Mouse (Mus musculus) right cerebral cortex, adult 18-20 months (tissue): ENCODE measurements around the gene Dhx29.

Experiments used
- DNase-seq: peaks from one replicate; pipeline ENCODE4 v3.0.0; 2022; ENCODE audit warnings: mixed read lengths

The Dhx29 gene

DNA sequence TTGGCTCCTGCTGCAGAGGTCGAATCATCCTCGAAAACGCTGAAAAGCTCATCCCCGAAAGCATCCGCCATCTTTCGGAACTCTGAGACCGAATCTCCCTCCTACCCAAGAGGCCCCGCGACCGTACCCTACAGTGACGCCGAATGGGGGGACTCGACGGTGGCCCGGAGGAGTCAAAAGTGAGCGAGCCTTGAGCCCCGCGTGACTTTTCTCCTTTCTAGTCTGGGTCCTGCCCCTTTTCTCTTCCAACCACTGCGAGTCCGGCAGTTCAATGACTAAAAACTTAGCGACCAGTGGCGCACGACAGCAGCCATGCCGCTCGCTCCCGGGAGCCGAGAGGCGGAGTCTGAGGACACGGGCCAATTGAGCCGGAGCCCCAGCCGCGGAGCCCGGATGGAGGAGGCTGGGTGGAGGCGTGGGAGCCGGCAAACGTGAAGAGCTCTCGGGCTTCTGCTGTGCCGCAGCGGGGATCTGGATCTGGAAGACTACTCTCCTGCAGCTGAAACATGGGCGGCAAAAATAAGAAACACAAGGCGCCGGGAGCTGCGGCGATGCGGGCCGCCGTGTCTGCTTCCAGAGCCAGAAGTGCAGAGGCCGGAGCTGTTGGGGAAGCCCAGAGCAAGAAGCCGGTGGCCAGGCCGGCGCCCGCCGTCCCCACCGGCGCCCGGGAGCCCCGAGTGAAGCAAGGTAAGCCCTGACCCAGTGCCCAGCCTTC is at the start of gene Dhx29, which contains the start of gene Mtrex:
TSS of gene Dhx29 (plus strand) at position 168 of the 715 bp plus-strand sequence.
TSS of gene Mtrex (minus strand) at position 112 of the 715 bp plus-strand sequence.
- DNase-seq, result peak; percentile 99

- no peak for DNase-seq
Observed at GRCm38 (mm10) chr13:112887234-112887633, 40.0 kb upstream of the Dhx29 start.

DNA sequence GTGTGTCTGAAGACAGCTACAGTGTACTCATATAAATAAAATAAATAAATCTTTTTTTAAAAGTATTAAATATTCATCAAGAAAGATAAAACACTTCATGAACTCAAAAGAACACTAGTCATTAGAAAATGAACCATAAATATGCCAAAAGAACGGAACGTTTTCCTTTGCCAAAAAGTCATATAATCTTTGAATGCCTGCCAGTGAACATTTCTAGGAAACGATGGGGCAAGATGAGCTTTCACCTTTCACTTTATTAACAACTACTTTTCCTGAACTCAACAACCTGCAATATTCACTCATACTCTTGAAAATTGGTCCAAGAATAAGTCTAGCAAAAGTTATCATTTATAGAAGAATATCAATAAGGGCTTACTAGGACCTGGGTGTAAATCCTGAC is 25.1 kb upstream of the Dhx29 start:
- DNase-seq, result no peak

- DNase-seq, result peak; percentile 17
Observed at GRCm38 (mm10) chr13:112909663-112910062, 17.6 kb upstream of the Dhx29 start.

- DNase-seq, result peak; percentile 9
Observed at GRCm38 (mm10) chr13:112910434-112910833, 16.8 kb upstream of the Dhx29 start.

DNA sequence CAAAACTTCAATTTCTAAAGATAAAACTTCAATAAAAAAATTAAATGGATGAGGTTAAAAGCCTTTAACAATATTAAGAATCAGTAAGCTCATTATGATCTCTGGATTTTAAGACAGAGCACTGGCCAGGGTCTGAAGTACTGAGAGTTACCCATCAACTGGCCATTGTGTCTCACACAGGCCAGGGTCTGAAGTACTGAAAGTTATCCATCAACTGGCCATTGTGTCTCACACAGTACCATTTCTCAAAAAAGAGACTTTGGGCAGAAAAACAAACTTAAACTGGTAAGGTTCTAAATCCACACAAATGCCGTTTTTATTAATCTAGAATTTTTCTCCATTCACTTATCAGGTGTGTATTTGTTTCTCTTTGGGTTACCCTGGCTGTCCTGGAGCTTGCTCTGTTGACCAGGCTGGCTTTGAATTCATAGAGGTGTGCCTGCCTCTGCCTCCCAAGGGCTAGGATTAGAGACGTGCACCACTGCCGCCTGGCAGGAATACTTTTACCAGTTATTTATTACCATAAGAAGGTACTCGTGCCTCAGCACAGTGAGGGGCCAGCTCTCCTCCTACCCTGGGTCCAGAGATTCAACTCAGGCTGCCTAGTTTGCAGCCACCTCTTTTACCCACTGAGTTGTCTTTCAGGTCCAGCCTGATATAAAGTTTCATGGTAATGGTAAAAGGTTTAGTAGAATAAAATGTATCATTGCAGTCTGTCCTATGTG is 8.0 kb upstream of the Dhx29 start:
- DNase-seq, result no peak

DNA sequence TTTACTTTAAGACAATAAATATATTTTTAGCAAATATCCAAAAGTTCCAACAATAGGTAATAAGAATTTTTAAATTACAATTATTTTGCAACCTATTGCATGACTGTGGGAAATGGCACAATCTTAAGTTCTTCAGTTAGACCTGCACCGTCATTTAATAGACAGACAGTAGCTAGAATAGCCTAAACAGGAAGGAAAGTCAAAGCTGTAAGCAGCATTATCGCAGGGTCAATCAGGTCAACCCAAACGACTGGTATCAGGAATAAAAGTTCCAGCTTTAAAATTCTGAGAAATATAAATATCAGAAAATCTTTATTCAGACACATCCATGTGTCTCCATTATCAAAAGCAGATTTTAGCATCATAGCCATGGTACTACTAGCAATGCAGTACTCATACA is 6.3 kb upstream of the Dhx29 start:
- no peak for DNase-seq

- no peak for DNase-seq
Observed at GRCm38 (mm10) chr13:112925266-112925665, 2.0 kb upstream of the Dhx29 start.

GRCm38 (mm10) chr13:112925976-112926375 is 1.3 kb upstream of the Dhx29 start:
- DNase-seq, result no peak

DNA sequence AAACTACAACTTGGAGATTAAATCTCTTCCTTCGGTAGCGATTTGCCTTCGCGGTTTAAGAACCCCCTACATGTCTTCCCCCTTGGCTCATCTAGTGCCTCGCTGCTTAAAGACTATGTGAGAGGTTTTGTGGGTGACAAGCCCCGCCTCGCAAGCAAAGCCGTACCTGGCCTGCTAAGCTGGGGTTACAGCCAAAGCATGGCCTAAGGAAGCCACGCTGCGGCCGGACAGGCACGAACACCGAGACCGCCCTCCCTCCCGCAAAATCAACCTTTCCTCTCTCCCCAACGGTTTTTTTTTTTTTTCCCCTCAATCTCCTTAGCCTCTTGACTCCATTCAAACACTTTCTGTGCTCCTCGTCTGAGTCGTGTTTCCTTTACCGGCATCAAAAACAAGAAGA is 458 bp upstream of the Dhx29 start:
- DNase-seq, result no peak

GRCm38 (mm10) chr13:112928038-112928668 is 899 bp downstream of the Dhx29 start:
- DNase-seq, result no peak

DNA sequence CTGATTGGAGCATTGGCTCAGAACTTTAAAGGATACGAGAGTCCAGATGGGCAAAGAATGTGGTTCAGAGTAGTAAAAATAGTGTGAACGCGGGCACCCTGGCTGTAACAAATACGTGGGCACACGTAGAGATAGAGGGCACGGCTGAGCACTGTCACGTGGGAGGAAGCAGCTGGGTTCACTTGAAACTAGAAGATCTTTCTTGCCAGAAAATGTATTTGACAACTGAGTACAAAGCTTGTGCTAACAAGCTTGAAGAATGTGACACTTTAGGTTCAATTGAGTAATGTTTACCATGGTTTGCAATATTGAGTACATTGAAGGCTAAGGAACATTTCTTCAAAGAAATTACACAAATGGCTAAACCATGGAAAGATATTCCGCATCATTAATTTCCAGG is 10.9 kb downstream of the Dhx29 start:
- no peak for DNase-seq

- peak; percentile 36 for DNase-seq
Observed at GRCm38 (mm10) chr13:112941879-112942330, 14.7 kb downstream of the Dhx29 start.

DNA sequence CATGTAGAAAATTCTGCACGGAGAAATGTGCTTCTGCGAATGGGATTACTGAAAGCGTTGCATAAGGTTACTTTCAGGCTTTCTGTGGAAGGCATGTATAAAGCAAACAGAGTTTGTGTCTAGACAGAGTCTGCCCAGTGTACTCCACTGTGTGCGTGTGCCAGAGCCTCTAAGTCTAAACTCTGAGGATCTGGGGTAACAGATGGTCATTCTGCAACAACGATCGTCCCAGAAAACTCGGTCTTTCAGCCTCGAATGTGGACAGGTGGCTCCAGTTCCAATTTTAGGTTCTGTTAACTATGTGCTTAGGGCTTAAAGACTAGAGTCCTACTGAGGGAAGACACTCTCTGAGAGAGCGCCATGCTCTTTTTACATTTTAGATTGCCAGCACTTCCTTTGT is 18.1 kb downstream of the Dhx29 start:
- peak; percentile 38 for DNase-seq

DNA sequence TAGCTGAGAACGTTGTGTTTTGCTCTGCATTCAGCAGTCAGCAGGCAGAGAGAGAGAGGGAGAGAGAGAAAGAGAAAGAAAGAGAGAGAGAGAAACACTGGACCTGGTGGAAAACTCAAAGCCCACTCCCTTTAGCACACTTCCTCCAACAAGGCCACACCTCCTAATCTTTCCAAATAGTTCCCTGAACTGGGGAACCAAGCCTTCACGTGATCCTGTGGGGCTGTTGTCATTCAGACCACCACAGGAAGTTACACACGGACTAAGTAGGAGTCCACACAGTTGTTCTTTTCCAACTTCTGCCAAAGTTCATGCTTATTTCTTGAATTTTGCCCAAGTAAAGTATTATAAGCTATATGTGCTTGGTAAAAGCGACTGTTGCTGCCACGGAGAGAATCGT is 18.6 kb downstream of the Dhx29 start:
- no peak for DNase-seq

DNA sequence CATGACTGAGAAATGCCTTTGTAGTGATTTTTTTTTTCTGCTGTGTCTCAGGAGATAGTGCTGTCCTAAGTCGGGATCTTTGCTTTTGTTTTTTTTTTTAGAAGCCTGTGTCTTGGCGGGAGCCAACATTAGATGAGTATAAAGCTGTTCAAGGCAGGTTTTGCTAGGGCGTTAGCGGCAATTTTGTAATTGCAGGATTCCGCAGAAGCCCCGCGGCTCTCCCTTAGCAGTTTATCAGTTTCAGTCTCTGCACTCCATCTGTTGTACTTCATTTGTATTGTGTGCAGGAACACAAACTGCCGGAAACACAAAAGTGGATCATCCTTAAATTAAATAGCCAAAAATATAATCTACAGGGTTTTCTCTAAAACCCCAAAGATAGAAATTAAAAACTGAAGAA is 26.8 kb downstream of the Dhx29 start:
- no peak for DNase-seq

DNA sequence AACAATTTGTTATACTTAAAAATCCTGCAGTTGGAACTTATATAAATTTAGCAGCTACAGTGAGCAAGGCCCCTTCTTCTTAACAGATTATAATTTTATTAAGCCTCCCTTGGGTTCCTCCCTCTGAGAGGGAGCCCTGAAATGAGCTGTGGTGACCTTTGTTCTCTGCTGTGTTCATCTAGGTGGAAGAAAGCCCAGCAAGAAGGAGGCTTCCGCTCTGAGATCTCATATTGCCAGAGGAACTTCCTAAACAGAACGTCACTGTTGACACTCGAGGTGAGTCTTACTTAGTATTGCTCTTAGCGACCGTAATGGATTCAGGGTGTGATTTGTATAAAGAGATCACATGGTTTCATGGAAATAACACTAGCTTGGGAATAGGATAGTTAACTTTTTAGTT is 35.8 kb downstream of the Dhx29 start:
- no peak for DNase-seq

DNA sequence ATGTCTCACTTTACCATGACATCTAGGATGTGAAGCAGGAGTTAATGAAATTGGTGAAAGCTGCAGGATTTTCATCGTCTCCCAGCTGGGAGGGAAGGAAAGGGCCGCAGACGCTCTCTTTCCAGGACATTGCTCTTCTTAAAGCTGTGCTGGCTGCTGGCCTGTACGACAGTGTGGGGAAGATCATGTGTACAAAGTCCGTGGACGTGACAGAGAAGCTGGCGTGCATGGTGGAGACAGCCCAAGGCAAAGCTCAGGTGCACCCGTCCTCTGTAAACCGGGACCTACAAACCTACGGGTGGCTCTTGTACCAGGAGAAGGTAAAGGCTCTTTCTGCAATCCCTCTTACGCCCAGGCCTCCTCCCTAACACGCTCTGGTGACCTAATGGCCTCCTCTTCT is 37.2 kb downstream of the Dhx29 start:
- DNase-seq, result no peak

DNA sequence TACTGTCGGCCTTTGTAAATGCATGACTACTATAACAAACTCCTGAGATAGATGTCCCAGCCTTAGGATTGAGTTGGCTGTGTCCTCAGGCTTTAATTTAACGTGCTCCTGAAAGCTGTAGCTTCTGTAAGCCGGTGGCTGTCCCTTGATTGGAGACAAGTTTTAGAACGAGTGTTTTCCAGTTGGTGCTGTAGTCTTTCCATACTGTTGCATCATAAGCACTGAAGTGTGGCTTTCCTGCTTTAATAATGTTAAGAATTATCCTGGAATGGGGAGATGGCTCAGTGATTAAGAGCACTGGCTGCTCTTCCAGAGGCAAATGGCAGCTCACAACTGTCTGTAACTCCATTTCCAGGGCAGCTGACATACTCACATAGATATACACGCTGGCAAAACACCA is 40.0 kb downstream of the Dhx29 start:
- DNase-seq, result no peak

GRCm38 (mm10) chr13:112976720-112977119 is 49.5 kb downstream of the Dhx29 start:
- no peak for DNase-seq

- no peak for DNase-seq
Observed at GRCm38 (mm10) chr13:112985605-112986450, 58.6 kb downstream of the Dhx29 start.

GRCm38 (mm10) chr13:112986451-112986950 is 59.2 kb downstream of the Dhx29 start:
- DNase-seq, result no peak

DNA sequence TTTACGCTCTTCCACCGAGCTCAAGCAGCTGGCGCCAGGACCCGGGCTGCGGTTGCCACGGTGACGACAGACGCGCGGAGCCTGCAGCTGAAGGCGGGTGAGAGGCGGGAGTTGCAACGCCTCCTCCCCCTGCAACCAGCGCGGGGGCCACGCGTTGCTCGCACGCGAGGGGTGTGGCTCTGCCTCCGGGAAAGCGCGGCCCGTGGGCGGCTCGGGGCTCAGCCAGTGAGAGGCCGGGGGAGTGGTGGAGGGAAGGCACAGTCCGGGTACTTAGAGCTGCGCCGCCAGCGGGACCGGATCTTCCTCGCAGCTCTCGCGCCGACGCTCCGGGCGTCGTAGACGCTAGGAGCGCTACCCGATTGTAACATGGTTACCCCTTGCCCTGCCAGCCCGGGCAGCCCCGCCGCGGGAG is 60.3 kb downstream of the Dhx29 start, which contains the start of gene Ccno:
TSS of gene Ccno (plus strand) at position 271 of the 412 bp plus-strand sequence.
- DNase-seq, result peak; percentile 94
